Mouse (Mus musculus) forebrain, embryonic 15.5 days (tissue): Measurements from ENCODE around the gene Taco1. TPM values are rescaled to one million over a fixed set of nuclear protein-coding genes. Genes with fewer than 3 reads are reported as not detected.

Experiments used
- ATAC-seq: fragments of 200-750 bp; cut with Nextera tagmentation; replicated peaks from 2 replicates; pipeline ENCODE4 v1.8.0; 2017; ENCODE audit warnings: mild to moderate bottlenecking, moderate TSS enrichment, moderate library complexity
- H3K27ac ChIP-seq: fragments of 300-500 bp; sonication (generic); replicated peaks from 2 replicates; pipeline ENCODE4 v1.5.1; 2015; ENCODE audit warnings: mild to moderate bottlenecking, inconsistent platforms
- H3K27me3 ChIP-seq: fragments of 300-500 bp; sonication (generic); 2 replicates; pipeline ENCODE4 v1.6.1; 2015; ENCODE audit warnings: inconsistent platforms
- H3K36me3 ChIP-seq: fragments of 300-500 bp; sonication (generic); 2 replicates; pipeline ENCODE4 v1.6.1; 2015; ENCODE audit warnings: mild to moderate bottlenecking, inconsistent platforms
- H3K4me1 ChIP-seq: fragments of 300-500 bp; sonication (generic); 2 replicates; pipeline ENCODE4 v1.6.1; 2015; ENCODE audit warnings: inconsistent platforms
- H3K4me2 ChIP-seq: fragments of 300-500 bp; sonication (generic); replicated peaks from 2 replicates; pipeline ENCODE4 v1.6.1; 2015; ENCODE audit warnings: mild to moderate bottlenecking, inconsistent platforms
- H3K4me3 ChIP-seq: fragments of 300-500 bp; sonication (generic); 2 replicates; pipeline ENCODE4 v1.5.1; 2015; ENCODE audit warnings: mild to moderate bottlenecking, inconsistent platforms
- H3K9ac ChIP-seq: fragments of 300-500 bp; sonication (generic); replicated peaks from 2 replicates; pipeline ENCODE4 v1.6.1; 2015; ENCODE audit warnings: mild to moderate bottlenecking, inconsistent platforms
- H3K9me3 ChIP-seq: fragments of 300-500 bp; sonication (generic); 2 replicates; pipeline ENCODE4 v1.6.1; 2016; ENCODE audit warnings: inconsistent platforms
- WGBS: fragments of 180-500 bp; shearing (Covaris S2); methylation state at CpG from one replicate; pipeline ENCODE4 v1.1.7; 2015; ENCODE audit warnings: mixed read lengths; 5-methylcytosine and 5-hydroxymethylcytosine counted together
- polyA plus RNA-seq: library from polyadenylated mRNA; unstranded; fragments of >200 nt; fragmentation: Nextera tagmentation; extraction: Ambion mirVana; gene quantifications from 2 replicates; pipeline ENCODE4 v1.2.1, GENCODE M21; 2015

Taco1 gene
- polyA plus RNA-seq, 1 experiment from 2014 or later = 7.2 TPM

DNA sequence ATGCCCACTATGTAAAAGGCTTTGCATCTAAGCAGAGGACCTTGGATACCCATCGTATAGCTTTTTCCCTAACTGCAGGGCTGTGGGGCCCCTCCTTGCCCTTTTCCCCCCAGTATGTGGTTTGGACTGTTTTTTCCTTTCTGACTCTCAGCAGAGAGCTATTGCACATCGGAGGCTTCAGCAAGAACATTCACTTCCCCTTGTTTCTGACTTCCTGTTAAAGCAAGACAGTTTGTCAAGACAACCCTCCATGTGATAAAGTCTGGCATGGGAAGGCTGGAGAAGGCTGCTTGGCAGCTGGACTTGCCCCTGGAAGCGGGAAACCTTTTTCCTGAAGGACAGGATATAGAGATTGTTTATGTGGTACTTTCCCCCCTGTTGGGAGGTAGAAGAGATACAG is 56.9 kb downstream of the Taco1 start:
- Histone ChIP-seq H3K4me1 (no peaks in the 10 kb centered on the region), H3K9ac (no peak overlapping the region), H3K27ac (no peak overlapping the region), H3K36me3 (peaks cover 38% of the 10 kb centered on the region), H3K4me2 (no peak overlapping the region), H3K27me3 (no peaks in the 10 kb centered on the region), H3K4me3 (no peak overlapping the region), H3K9me3 (no peaks in the 10 kb centered on the region)
- WGBS = 95% methylated on average over 3 of the region's 3 CpGs
- no peak for ATAC-seq

Other genes with a start within 250 kb of the Taco1 start
- 32.3 and 32.5 TPM in 2 replicates for gene Cyb561, start 112.7 kb upstream of the Taco1 start, polyA plus RNA-seq
- gene Ace, start 98.1 kb upstream of the Taco1 start, polyA plus RNA-seq = 2.3 and 2.5 TPM in 2 replicates
- gene Ace3, start 71.4 kb upstream of the Taco1 start, polyA plus RNA-seq = 0.08 TPM in 1 of 2 replicates, not detected in the other
- gene Kcnh6, start 57.9 kb upstream of the Taco1 start, polyA plus RNA-seq = 0.57 and 0.59 TPM in 2 replicates
- gene Dcaf7, start 29.2 kb upstream of the Taco1 start, polyA plus RNA-seq = 118 and 120 TPM in 2 replicates
- gene Map3k3, start 18.6 kb downstream of the Taco1 start, polyA plus RNA-seq = 14.2 TPM in 2 replicates
- gene Gm10840, start 94.8 kb downstream of the Taco1 start, polyA plus RNA-seq = 0.74 and 1.3 TPM in 2 replicates
- gene Limd2, start 94.8 kb downstream of the Taco1 start, polyA plus RNA-seq = 222 and 233 TPM in 2 replicates
- gene Strada, start 136.1 kb downstream of the Taco1 start, polyA plus RNA-seq = 30.1 and 32.2 TPM in 2 replicates
- gene Ccdc47, start 150.3 kb downstream of the Taco1 start, polyA plus RNA-seq = 88.5 and 97.6 TPM in 2 replicates
- 102 and 103 TPM in 2 replicates for gene Ddx42, start 150.9 kb downstream of the Taco1 start, polyA plus RNA-seq
- gene Ftsj3, start 190.0 kb downstream of the Taco1 start, polyA plus RNA-seq = 39.2 and 39.7 TPM in 2 replicates
- gene Psmc5, start 190.1 kb downstream of the Taco1 start, polyA plus RNA-seq = 274 and 283 TPM in 2 replicates
- gene Smarcd2, start 206.9 kb downstream of the Taco1 start, polyA plus RNA-seq = 12.7 and 13.2 TPM in 2 replicates
- gene Tcam1, start 210.6 kb downstream of the Taco1 start, polyA plus RNA-seq = 0.08 and 0.10 TPM in 2 replicates
- gene Gh, start 235.8 kb downstream of the Taco1 start, polyA plus RNA-seq = not detected in 2 replicates
- gene Cd79b, start 248.7 kb downstream of the Taco1 start, polyA plus RNA-seq = 0.56 and 0.77 TPM in 2 replicates